Mouse (Mus musculus): ENCODE measurements around the gene Pde4b. TPM values are rescaled to one million over a fixed set of nuclear protein-coding genes. Genes with fewer than 3 reads are reported as not detected.

Pde4b gene
- polyA plus RNA-seq, 1 experiment: 21.1 TPM

DNA sequence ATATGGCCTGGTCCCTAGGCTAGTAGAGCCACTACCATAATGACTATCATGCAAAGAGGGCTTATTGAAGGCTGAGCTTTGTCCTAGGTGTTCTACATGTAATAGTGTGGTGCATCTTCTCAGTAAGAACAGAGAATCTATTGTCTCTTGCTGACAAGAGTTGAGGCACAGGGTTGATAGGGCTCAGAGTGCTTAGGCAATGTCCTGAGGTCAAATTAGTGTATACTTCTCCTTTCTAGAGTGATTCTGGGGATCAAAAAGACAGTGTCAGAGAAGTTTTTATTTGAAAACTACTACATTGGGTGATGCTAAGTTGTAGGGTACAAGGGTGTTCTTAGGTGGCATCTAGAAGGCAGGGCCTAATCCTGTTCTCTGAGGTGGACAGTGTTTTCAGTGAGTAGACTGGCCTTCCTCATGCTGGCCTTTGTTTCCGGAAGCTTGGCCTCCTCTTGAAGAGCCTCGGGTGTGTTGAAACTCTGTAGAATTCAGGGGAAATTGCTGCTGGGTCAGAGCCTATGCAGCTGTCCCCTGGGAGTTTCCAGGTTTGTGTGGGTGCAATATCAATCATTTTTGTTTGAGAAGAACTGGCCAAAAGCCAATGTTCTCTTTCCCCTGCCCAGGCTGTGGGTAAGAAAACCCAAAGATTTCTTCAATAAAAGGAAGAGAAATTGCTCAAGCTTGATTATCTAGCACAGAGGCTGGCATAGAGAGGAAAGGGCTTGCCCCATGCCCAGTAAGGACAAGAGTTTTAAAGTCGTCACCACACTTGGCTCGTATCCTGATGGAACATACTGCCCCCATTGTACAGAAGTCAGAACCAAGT lies 536.7 kb downstream of the Pde4b start:
- H3K27ac ChIP-seq (ENCODE audit: control insufficient read depth, insufficient read depth, low read length): no peak overlapping the region

DNA sequence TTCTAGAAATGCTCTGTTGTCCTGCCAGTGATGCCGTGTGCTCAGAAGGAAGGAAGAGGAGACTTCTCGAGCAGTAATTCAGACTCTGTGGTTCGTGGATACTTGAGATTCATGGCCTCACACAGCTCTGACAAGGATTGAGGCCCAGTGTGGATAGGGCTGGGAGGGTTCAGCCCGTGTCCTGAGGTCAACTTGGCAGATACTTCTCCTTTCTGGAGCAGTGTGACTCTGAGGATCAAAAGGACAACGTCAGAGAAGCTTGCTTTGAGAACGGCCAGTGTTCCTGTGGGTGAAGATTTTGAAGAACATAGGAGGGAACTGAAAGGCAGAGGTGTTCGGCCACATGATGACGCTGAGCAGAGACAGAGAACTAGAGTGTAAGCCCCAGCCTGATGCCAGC lies 537.6 kb downstream of the Pde4b start:
- no peaks in the 10 kb centered on the region for H3K36me3 ChIP-seq (ENCODE audit: control insufficient read depth, insufficient read depth, low read length)
- no peak for DNase-seq
- no peak overlapping the region for H3K27ac ChIP-seq (ENCODE audit: control insufficient read depth, insufficient read depth, low read length)
- TF ChIP-seq POLR2A (IDR thresholded peaks at IDR 0.05; ENCODE audit: control insufficient read depth, extremely low read depth, insufficient read depth, low read length, poor library complexity) (no peak), CTCF (IDR thresholded peaks at IDR 0.05; ENCODE audit: borderline replicate concordance, control insufficient read depth, extremely low read depth, insufficient read depth, low read length, poor library complexity) (no peak)
- no peaks in the 10 kb centered on the region for H3K27me3 ChIP-seq (ENCODE audit: control insufficient read depth, insufficient read depth, low read length)
- no peak overlapping the region for H3K4me3 ChIP-seq (ENCODE audit: control insufficient read depth, insufficient read depth, low read length)
- 36% methylated on average over 8 of the region's 8 CpGs for WGBS
- peaks cover 3% of the 10 kb centered on the region; the same call in 1 of the 2 replicates for H3K4me1 ChIP-seq (replicated peaks; ENCODE audit: control insufficient read depth, insufficient read depth, low read length)

More for the DNA sequence above, 536.7 kb downstream of the Pde4b start:
- H3K4me3 ChIP-seq (ENCODE audit: control insufficient read depth, insufficient read depth, low read length): no peak overlapping the region
- no peak for TF ChIP-seq CTCF (IDR thresholded peaks at IDR 0.05; ENCODE audit: borderline replicate concordance, control insufficient read depth, extremely low read depth, insufficient read depth, low read length, poor library complexity)
- no peak for TF ChIP-seq POLR2A (IDR thresholded peaks at IDR 0.05; ENCODE audit: control insufficient read depth, extremely low read depth, insufficient read depth, low read length, poor library complexity)
- 60% methylated on average over 4 of the region's 4 CpGs for WGBS
- H3K4me1 ChIP-seq (replicated peaks; ENCODE audit: control insufficient read depth, insufficient read depth, low read length): no peaks in the 10 kb centered on the region; the same call in 1 of the 2 replicates
- DNase-seq: no peak
- H3K36me3 ChIP-seq (ENCODE audit: control insufficient read depth, insufficient read depth, low read length): no peaks in the 10 kb centered on the region
- no peaks in the 10 kb centered on the region for H3K27me3 ChIP-seq (ENCODE audit: control insufficient read depth, insufficient read depth, low read length)

DNA sequence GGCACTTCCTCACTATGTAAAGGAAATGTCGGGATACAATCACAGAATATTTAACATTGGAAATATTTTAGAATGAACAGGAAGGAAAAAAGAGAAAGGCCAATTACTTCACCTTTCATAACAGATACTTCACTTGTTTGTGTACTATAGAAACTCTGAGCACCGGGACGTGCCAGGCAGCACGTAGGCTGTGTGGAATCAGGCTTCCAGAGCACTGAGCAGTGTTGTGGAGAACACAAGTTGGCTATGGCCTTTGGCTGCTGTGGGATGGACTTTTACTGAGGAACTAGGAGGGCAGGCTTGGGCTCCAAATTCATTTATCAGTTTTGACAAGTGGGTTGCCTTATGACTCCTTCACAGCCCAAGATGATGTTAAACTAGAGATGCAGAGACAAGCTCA lies 540.5 kb downstream of the Pde4b start:
- no peak for TF ChIP-seq CTCF (IDR thresholded peaks at IDR 0.05; ENCODE audit: borderline replicate concordance, control insufficient read depth, extremely low read depth, insufficient read depth, low read length, poor library complexity)
- no peak for TF ChIP-seq POLR2A (IDR thresholded peaks at IDR 0.05; ENCODE audit: control insufficient read depth, extremely low read depth, insufficient read depth, low read length, poor library complexity)
- Histone ChIP-seq H3K4me3 (ENCODE audit: control insufficient read depth, insufficient read depth, low read length) (no peak overlapping the region), H3K4me1 (replicated peaks; ENCODE audit: control insufficient read depth, insufficient read depth, low read length) (peaks cover 14% of the 10 kb centered on the region), H3K27me3 (ENCODE audit: control insufficient read depth, insufficient read depth, low read length) (no peaks in the 10 kb centered on the region), H3K27ac (ENCODE audit: control insufficient read depth, insufficient read depth, low read length) (no peak overlapping the region), H3K36me3 (ENCODE audit: control insufficient read depth, insufficient read depth, low read length) (no peaks in the 10 kb centered on the region)
- WGBS: 95% methylated on average over 4 of the region's 4 CpGs
- DNase-seq: no peak

DNA sequence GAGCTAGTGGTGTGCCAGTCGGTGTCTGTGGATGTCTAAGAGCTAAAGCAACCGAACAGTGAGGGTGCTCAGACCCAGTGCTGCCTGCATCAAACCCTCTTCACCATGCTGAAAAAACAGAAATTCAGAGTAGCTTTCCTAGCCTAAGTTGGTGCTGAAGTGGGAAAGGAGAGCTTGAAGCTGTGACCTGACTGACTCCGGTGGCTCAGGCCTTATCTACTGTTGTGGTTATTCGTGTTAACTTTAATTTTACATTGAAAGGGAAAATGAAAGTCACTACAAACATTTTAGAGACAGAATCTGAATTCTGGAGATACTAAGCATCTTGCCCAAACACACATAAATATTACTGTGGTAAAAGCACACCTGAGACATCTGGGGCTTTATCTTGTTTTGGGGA lies 542.3 kb downstream of the Pde4b start:
- no peak for DNase-seq
- peaks cover 14% of the 10 kb centered on the region for H3K4me1 ChIP-seq (replicated peaks; ENCODE audit: control insufficient read depth, insufficient read depth, low read length)
- no peaks in the 10 kb centered on the region for H3K36me3 ChIP-seq (ENCODE audit: control insufficient read depth, insufficient read depth, low read length)
- no peak for TF ChIP-seq CTCF (IDR thresholded peaks at IDR 0.05; ENCODE audit: borderline replicate concordance, control insufficient read depth, extremely low read depth, insufficient read depth, low read length, poor library complexity)
- TF ChIP-seq POLR2A (IDR thresholded peaks at IDR 0.05; ENCODE audit: control insufficient read depth, extremely low read depth, insufficient read depth, low read length, poor library complexity): no peak
- peak overlapping the region; percentile 15; the same call in 1 of the 2 replicates for H3K27ac ChIP-seq (ENCODE audit: control insufficient read depth, insufficient read depth, low read length)
- H3K4me3 ChIP-seq (ENCODE audit: control insufficient read depth, insufficient read depth, low read length): no peak overlapping the region
- H3K27me3 ChIP-seq (ENCODE audit: control insufficient read depth, insufficient read depth, low read length): no peaks in the 10 kb centered on the region
- 32% methylated on average over 4 of the region's 4 CpGs for WGBS

DNA sequence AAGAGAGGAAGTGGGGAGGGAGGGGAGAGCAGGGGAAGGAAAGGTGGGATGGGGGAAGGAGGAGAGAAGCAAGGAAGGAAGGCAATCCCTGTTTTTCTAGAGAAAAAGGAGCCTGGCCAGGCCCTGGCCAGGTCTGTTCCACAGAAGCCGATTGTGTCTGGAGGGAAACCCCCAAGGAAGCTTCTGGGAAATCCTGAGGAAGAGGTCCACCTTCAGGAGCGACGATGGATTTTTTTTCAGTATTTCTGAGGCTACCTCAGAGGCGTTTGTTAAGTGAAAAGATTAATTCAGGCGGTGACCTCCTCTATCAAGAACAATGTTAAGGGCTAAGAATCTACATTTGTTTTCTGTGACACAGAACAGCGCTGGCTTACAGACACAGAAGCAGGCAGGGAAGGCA lies 542.9 kb downstream of the Pde4b start:
- Histone ChIP-seq H3K36me3 (ENCODE audit: control insufficient read depth, insufficient read depth, low read length) (no peaks in the 10 kb centered on the region), H3K4me1 (replicated peaks; ENCODE audit: control insufficient read depth, insufficient read depth, low read length) (peaks cover 15% of the 10 kb centered on the region), H3K4me3 (ENCODE audit: control insufficient read depth, insufficient read depth, low read length) (no peak overlapping the region), H3K27me3 (ENCODE audit: control insufficient read depth, insufficient read depth, low read length) (no peaks in the 10 kb centered on the region), H3K27ac (ENCODE audit: control insufficient read depth, insufficient read depth, low read length) (no peak overlapping the region)
- WGBS: 86% methylated on average over 6 of the region's 6 CpGs
- TF ChIP-seq POLR2A (IDR thresholded peaks at IDR 0.05; ENCODE audit: control insufficient read depth, extremely low read depth, insufficient read depth, low read length, poor library complexity) (no peak), CTCF (IDR thresholded peaks at IDR 0.05; ENCODE audit: borderline replicate concordance, control insufficient read depth, extremely low read depth, insufficient read depth, low read length, poor library complexity) (no peak)
- DNase-seq: no peak

DNA sequence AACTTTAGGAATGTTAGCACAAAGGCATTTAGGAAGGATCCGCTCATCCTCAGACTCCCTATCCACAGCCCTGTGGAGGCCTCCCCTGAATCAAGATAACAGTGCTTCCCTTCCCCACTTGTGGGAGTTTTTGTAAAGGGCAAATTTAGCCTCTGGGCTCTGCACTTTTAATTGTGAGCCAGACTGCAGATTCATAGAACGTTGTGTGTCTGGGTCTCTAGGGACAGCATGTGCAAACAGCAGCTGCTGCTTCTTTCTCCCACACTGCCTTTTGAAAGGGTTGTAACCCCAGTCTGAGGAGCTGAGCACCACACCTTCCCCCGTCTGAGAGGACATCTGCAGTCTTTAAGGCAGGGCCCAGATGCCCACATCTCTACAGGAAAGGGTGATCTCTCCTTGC lies 544.3 kb downstream of the Pde4b start:
- Histone ChIP-seq H3K27me3 (ENCODE audit: control insufficient read depth, insufficient read depth, low read length) (no peaks in the 10 kb centered on the region), H3K4me3 (ENCODE audit: control insufficient read depth, insufficient read depth, low read length) (no peak overlapping the region), H3K27ac (ENCODE audit: control insufficient read depth, insufficient read depth, low read length) (no peak overlapping the region), H3K36me3 (ENCODE audit: control insufficient read depth, insufficient read depth, low read length) (no peaks in the 10 kb centered on the region), H3K4me1 (replicated peaks; ENCODE audit: control insufficient read depth, insufficient read depth, low read length) (peaks cover 19% of the 10 kb centered on the region)
- TF ChIP-seq POLR2A (IDR thresholded peaks at IDR 0.05; ENCODE audit: control insufficient read depth, extremely low read depth, insufficient read depth, low read length, poor library complexity) (no peak), CTCF (IDR thresholded peaks at IDR 0.05; ENCODE audit: borderline replicate concordance, control insufficient read depth, extremely low read depth, insufficient read depth, low read length, poor library complexity) (no peak)
- no peak for DNase-seq
- WGBS: 45% methylated on average over 3 of the region's 3 CpGs

All from thymus, adult 2 months (tissue).